Comparison of ENCODE assay signal across 19 mouse cellular contexts in the genomic region with DNA sequence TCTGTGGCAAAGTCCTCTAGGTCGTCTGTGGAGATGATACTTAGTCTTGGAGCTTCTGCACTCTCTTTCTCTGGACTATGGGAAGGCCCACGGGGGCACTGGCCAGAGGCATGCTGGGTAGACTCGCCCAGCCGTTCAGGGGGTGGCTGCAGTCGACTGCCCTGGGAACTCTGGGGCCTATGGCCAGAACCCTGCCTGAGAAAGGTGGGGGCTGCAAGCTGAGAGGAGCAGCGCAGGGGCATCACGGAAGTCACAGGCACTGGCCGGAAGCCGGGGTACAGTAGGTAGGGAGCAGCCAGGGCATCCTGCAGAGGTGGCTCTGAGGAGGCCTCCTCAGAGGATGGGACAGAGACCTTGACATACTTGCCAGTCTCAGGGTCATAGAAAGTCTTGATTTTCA. TPM values are rescaled to one million over a fixed set of nuclear protein-coding genes. Genes with fewer than 3 reads are reported as not detected.
"Had no signal": no experiment of that assay in that cellular context is flagged by ENCODE, and none has a peak within 500 bp of the region (broad histone marks: within the 10 kb centered on the region; RNA-seq: fewer than 3 reads in every experiment).

No protein-coding gene starts in this region.

- DNase-seq: lung, adult 2 months; lung, postnatal 14 days; lung, postnatal 36 days; right cerebral cortex, postnatal 14 days; thymus, adult 2 months; thymus, postnatal 25 days; thymus, postnatal 4 days had no signal

- H3K27ac ChIP-seq: lung, embryonic 15.5 days; macrophage; midbrain, embryonic 13.5 days; midbrain, embryonic 15.5 days; neural tube, embryonic 12.5 days; stomach, embryonic 15.5 days; stomach, postnatal 0 days had no signal

- H3K9me3 ChIP-seq: lung, embryonic 15.5 days; midbrain, embryonic 13.5 days; midbrain, embryonic 15.5 days; neural tube, embryonic 12.5 days; stomach, embryonic 15.5 days had no signal

- H3K9ac ChIP-seq: lung, embryonic 15.5 days; midbrain, embryonic 13.5 days; midbrain, embryonic 15.5 days; neural tube, embryonic 12.5 days; stomach, embryonic 15.5 days had no signal

- H3K27me3 ChIP-seq: lung, embryonic 15.5 days; midbrain, embryonic 15.5 days; neural tube, embryonic 12.5 days had no signal

- H3K4me2 ChIP-seq: lung, embryonic 15.5 days; midbrain, embryonic 11.5 days; midbrain, embryonic 13.5 days; midbrain, embryonic 15.5 days; neural tube, embryonic 12.5 days; stomach, embryonic 15.5 days had no signal

- H3K4me3 ChIP-seq: lung, embryonic 15.5 days; megakaryocyte, embryonic 14.5 days; midbrain, embryonic 13.5 days; midbrain, embryonic 15.5 days; neural tube, embryonic 12.5 days; stomach, embryonic 15.5 days had no signal

- ATAC-seq: lung, postnatal 0 days; midbrain, embryonic 13.5 days; midbrain, embryonic 15.5 days had no signal

- H3K4me1 ChIP-seq: lung, embryonic 15.5 days; megakaryocyte, embryonic 14.5 days; midbrain, embryonic 13.5 days; midbrain, embryonic 15.5 days; neural tube, embryonic 12.5 days; stomach, embryonic 15.5 days had no signal

- H3K36me3 ChIP-seq: lung, embryonic 15.5 days; midbrain, embryonic 13.5 days; midbrain, embryonic 15.5 days; neural tube, embryonic 12.5 days; stomach, embryonic 15.5 days had no signal

RNA-seq across cellular contexts. Expression of a gene that starts 25.3 kb away (rescaled TPM):
- total RNA-seq: megakaryocyte progenitor cell, adult 5-6 weeks; monocyte, adult 5-6 weeks had no signal
- polyA plus RNA-seq: macrophage; midbrain, embryonic 11.5 days; midbrain, embryonic 13.5 days; midbrain, embryonic 15.5 days had no signal
